8 mouse cellular contexts compared by ENCODE assay signal in the genomic region with DNA sequence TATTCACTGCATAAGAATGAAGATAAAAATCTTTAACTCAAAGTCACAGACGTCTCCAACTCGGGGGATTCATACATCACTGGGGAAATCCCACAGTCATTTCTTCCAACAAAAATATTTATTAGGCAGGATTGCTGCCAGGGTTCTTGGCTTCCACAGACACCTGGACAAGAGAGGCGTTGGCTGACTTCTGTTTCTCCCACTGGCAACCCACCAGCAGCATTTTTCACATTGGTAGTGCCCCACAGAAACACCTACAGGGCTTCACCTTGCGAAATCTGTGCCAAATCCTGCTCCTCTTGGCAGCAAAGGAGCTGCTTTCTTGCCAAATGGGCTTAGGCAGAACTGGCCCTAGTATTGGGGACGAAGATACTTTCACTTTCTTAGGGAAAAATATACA.
A peak's percentile ranks its signal among the peaks of the same experiment; 100 is the strongest.
DNase-seq lines count a peak whose midpoint lies in the region.

No protein-coding gene starts in this region.

- intact Hi-C loops in heart, postnatal 10 days (cut with DNase I) = no loop called here
- intact Hi-C loops in left cerebral cortex, postnatal 10 days (cut with DNase I) = no loop called here

- peak; percentile 9 to 17 for DNase-seq in heart, postnatal 10 days
- DNase-seq in heart, adult 8-10 months (ENCODE audit: low spot score) = no peak
- peak; percentile 3 for DNase-seq in lung, postnatal 10 days
- DNase-seq in lung, postnatal 4 days = no peak
- peak; percentile 83 for DNase-seq in cerebellum, adult 11-12 months
- peak; percentile 2 for DNase-seq in lung, postnatal 25 days (ENCODE audit: low spot score)
- DNase-seq in urinary bladder, postnatal 25 days (ENCODE audit: low spot score) = no peak
- DNase-seq in left cerebral cortex, postnatal 10 days (ENCODE audit: extremely low spot score in 1 of 2, low spot score in 2 of 2) = no peak

Comparison
In these comparisons a context has a peak if more than half of its experiments do, and no peak if none do; other contexts are left out.
1. DNase-seq: peak in heart, postnatal 10 days (2 of 2), lung, postnatal 10 days (single experiment), cerebellum, adult 11-12 months (single experiment) and lung, postnatal 25 days (single experiment); none in heart, adult 8-10 months (single experiment), lung, postnatal 4 days (0 of 2), urinary bladder, postnatal 25 days (single experiment) and left cerebral cortex, postnatal 10 days (0 of 2).